Mouse (Mus musculus) spleen, adult 2 months (tissue): ENCODE results near the gene Tmem263.

Experiments
- CTCF ChIP-seq: fragments of 200-500 bp; IDR thresholded peaks from 2 replicates; pipeline ENCODE4 v1.5.1; 2011; ENCODE audit warnings: mild to moderate bottlenecking, inconsistent platforms; ENCODE audit not compliant: insufficient read depth, insufficient read length, insufficient replicate concordance; ENCODE audit errors: extremely low read depth
- POLR2A ChIP-seq: fragments of 200-500 bp; IDR thresholded peaks from 2 replicates; pipeline ENCODE4 v1.6.1; 2011; ENCODE audit warnings: low read depth, low read length, inconsistent platforms

DNA sequence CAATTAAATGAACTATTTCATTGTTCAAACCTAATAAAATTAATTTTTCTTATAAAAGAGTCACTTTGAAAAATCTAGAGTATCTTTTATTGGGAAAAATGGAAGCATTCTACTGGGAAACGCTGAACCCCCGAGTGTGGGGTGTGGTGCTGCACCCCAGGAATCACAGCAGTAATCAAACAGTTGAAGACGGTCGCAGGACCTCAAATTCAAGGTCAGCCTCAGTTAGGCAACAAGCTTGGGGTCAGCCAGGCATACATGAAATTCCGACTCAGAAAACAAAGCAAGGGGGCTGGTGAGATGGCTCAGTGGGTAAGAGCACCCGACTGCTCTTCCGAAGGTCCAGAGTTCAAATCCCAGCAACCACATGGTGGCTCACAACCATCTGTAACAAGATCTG is 55.0 kb downstream of the Tmem263 start:
- TF ChIP-seq CTCF (no peak), POLR2A (no peak)
